Mouse (Mus musculus) gonadal fat pad, adult 2 months (tissue): Measurements from ENCODE around the gene Il9. TPM values are rescaled to one million over a fixed set of nuclear protein-coding genes. Genes with fewer than 3 reads are reported as not detected.

Experiments
- polyA plus RNA-seq: library from polyadenylated mRNA; depleted of rRNA; stranded (reverse); fragments of >200 nt; gene quantifications from 2 replicates; pipeline ENCODE4 v1.2.3, GENCODE M21; 2012; rRNA removed

The Il9 gene
- polyA plus RNA-seq, 1 experiment, result not detected

Other genes starting within 250 kb of the Il9 start
- not detected in 2 replicates for gene Neurog1, start 230.1 kb downstream of the Il9 start, polyA plus RNA-seq
- 26.4 and 45.4 TPM in 2 replicates for gene Cxcl14, start 185.7 kb downstream of the Il9 start, polyA plus RNA-seq
- gene Gm3045, start 55.7 kb downstream of the Il9 start, polyA plus RNA-seq, result not detected in 2 replicates
- gene Slc25a48, start 43.9 kb downstream of the Il9 start, polyA plus RNA-seq, result 2.6 and 4.1 TPM in 2 replicates
- 1.3 and 2.1 TPM in 2 replicates for gene Fbxl21, start 40.2 kb upstream of the Il9 start, polyA plus RNA-seq
- gene Lect2, start 66.3 kb upstream of the Il9 start, polyA plus RNA-seq, result 0.27 TPM in 1 of 2 replicates, not detected in the other
- gene Tgfbi, start 127.3 kb upstream of the Il9 start, polyA plus RNA-seq, result 42.4 and 49.4 TPM in 2 replicates
- gene Smad5, start 220.8 kb upstream of the Il9 start, polyA plus RNA-seq, result 25.8 and 31.7 TPM in 2 replicates